ENCODE assay signal across 18 mouse cellular contexts in the genomic region with DNA sequence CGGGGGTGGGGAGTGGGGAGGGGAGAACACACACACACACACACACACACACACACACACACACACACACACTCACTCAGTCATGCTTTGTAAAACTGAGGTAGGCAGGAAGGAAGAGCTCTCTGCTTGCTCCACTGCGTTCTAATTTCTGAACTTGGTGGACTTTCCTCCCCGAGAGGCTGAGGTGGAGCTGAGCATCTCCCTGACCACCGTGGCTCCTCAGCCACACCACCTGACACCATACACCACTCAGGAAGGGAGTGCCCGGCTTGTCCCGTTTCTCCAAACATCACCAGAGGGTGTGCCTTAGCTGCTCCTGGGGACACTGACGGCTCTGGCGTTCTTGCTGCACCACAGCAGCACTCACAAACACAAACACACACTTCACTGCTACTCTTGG. TPM values are rescaled to one million over a fixed set of nuclear protein-coding genes. Genes with fewer than 3 reads are reported as not detected.
"Had no signal": no experiment of that assay in that cellular context is flagged by ENCODE, and none has a peak within 500 bp of the region (broad histone marks: within the 10 kb centered on the region; RNA-seq: fewer than 3 reads in every experiment).

No protein-coding gene starts in this region.

- H3K4me1 ChIP-seq: lung, embryonic 15.5 days; megakaryocyte, embryonic 14.5 days had no signal

- H3K9me3 ChIP-seq: lung, embryonic 15.5 days; megakaryocyte, embryonic 14.5 days; midbrain, embryonic 13.5 days; midbrain, embryonic 15.5 days; neural tube, embryonic 12.5 days had no signal

- H3K4me3 ChIP-seq: lung, embryonic 15.5 days; megakaryocyte, embryonic 14.5 days; midbrain, embryonic 13.5 days; midbrain, embryonic 15.5 days; neural tube, embryonic 12.5 days had no signal

- DNase-seq: liver, postnatal 0 days; lung, adult 2 months; lung, postnatal 14 days; lung, postnatal 36 days; spleen, adult 18-20 months; thymus, adult 18-20 months; thymus, postnatal 14 days; thymus, postnatal 36 days had no signal

- H3K36me3 ChIP-seq: lung, embryonic 15.5 days; midbrain, embryonic 13.5 days; midbrain, embryonic 15.5 days; neural tube, embryonic 12.5 days had no signal

- H3K4me2 ChIP-seq: lung, embryonic 15.5 days; midbrain, embryonic 11.5 days; midbrain, embryonic 13.5 days; midbrain, embryonic 15.5 days; neural tube, embryonic 12.5 days had no signal

- ATAC-seq: liver, postnatal 0 days; lung, postnatal 0 days; midbrain, embryonic 13.5 days; midbrain, embryonic 15.5 days had no signal

- H3K27me3 ChIP-seq: lung, embryonic 15.5 days; megakaryocyte, embryonic 14.5 days; neural tube, embryonic 12.5 days had no signal

- H3K9ac ChIP-seq: liver, postnatal 0 days; lung, embryonic 15.5 days; midbrain, embryonic 13.5 days; midbrain, embryonic 15.5 days; neural tube, embryonic 12.5 days had no signal

- H3K27ac ChIP-seq: lung, embryonic 15.5 days; macrophage; midbrain, embryonic 13.5 days; midbrain, embryonic 15.5 days; neural tube, embryonic 12.5 days had no signal

RNA-seq across cellular contexts. Expression of a gene that starts 29.5 kb away (rescaled TPM):
- polyA plus RNA-seq: liver, postnatal 0 days; lung, embryonic 15.5 days; stomach, embryonic 14.5 days; stomach, embryonic 16.5 days had no signal
